Mouse (Mus musculus): Measurements from ENCODE around the gene Atp5e. TPM values are rescaled to one million over a fixed set of nuclear protein-coding genes. Genes with fewer than 3 reads are reported as not detected.

Atp5e gene
- 740 and 832 TPM in 2 replicates for polyA plus RNA-seq (2015; fragmentation: Nextera tagmentation; extraction: Ambion mirVana)

DNA sequence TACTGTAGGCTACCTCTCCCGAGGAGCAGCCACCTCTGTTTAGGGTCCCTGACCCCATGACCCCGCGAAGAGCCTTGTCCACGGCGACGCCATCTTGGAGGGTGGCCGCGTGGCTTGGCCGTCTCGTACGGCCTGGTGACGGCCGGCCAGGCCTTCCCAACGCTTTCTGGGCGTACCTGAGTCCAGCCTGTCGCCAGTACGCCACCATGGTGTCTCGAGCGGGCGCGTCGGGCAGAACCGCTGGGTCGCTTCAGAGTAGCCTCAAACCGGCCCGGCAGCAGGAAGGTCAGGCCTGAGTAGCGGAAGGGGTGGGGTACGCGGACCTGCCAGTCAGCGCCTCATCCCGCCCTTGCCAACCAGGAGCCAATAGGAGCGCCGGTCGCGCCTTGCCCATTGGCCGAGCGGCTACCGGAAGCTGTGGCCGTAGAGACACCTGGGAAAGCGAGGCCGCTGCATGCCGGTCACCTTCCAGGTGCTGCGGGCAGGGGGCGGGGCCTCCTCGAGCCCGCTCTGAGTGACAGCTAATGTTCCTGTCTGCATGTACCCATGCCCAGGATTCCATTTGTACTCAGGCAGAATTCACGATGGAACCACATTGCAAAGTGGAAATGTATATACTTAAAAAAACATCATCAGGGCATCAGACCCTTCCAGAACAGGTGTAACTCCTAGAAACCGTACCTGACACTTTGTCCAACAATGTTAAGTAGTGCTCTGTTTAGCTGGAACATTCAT is at the start of gene Atp5e:
Atp5e (minus strand) TSS at position 317 of the 735 bp plus-strand sequence.
- H3K27me3 ChIP-seq: no peaks in the 10 kb centered on the region
- peaks cover 56% of the 10 kb centered on the region for H3K36me3 ChIP-seq (ENCODE audit: poor library complexity, severe bottlenecking)
- ATAC-seq: peak; percentile 99
- no peak within 1 kb of the TSS; the same call in 1 of the 2 replicates for H3K27ac ChIP-seq
- WGBS: 2% methylated on average over 48 of the region's 48 CpGs
- no peaks in the 10 kb centered on the region for H3K9me3 ChIP-seq (replicated peaks)
- peak within 1 kb of the TSS; percentile 96 for H3K4me2 ChIP-seq
- peak within 1 kb of the TSS; percentile 85 for H3K9ac ChIP-seq
- peak within 1 kb of the TSS; percentile 88 for H3K4me3 ChIP-seq
- peaks cover 13% of the 10 kb centered on the region for H3K4me1 ChIP-seq

DNA sequence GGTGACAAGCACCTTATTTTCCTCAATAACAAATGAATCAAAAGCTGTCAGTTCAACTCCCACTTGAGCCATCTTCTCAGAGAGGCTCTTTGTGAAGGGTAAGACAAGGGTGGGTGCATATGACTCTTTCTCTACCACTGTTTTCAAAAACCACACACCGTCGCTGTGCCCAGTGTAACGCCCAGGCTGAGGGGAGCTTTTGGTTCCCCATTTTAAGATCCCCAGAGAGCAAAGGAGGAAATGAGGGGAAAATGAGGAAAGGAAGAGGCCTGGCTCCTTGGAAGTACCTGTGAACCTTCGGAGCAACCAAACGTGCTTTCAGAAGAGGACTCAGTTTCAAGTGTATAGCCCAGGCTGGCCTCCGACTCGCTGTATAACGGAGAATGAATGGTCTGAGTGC is 45.9 kb upstream of the Atp5e start:
- Histone ChIP-seq H3K36me3 (ENCODE audit: poor library complexity, severe bottlenecking) (no peaks in the 10 kb centered on the region), H3K4me3 (no peak overlapping the region), H3K27me3 (no peaks in the 10 kb centered on the region), H3K9me3 (replicated peaks) (no peaks in the 10 kb centered on the region), H3K4me2 (no peak overlapping the region), H3K27ac (no peak overlapping the region), H3K9ac (no peak overlapping the region), H3K4me1 (no peaks in the 10 kb centered on the region)
- 95% methylated on average over 8 of the region's 8 CpGs for WGBS
- ATAC-seq: no peak

DNA sequence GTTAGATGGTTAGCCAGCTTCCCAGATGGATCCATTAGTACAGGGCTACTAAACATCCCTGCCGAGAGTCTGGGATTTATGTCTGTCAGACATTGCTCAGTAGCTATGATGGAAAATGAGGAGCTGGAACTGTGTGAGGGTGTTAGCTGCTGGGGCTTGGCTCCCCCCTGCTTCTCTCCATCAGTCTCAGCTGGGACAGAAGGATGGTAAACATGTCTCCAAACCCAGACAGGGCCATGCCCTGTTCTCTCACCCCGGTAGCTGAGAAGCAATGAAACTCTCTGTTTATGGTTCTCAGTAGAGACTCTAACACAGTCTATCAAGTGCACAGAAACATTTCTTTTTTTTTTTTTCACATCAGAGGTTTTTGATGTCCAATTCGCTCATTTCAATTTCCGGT is 44.1 kb upstream of the Atp5e start:
- Histone ChIP-seq H3K36me3 (ENCODE audit: poor library complexity, severe bottlenecking) (no peaks in the 10 kb centered on the region), H3K4me2 (no peak overlapping the region), H3K9ac (no peak overlapping the region), H3K4me1 (no peaks in the 10 kb centered on the region), H3K27me3 (no peaks in the 10 kb centered on the region), H3K9me3 (replicated peaks) (no peaks in the 10 kb centered on the region), H3K4me3 (no peak overlapping the region), H3K27ac (no peak overlapping the region)
- no peak for ATAC-seq
- WGBS: 94% methylated on average over 4 of the region's 4 CpGs

DNA sequence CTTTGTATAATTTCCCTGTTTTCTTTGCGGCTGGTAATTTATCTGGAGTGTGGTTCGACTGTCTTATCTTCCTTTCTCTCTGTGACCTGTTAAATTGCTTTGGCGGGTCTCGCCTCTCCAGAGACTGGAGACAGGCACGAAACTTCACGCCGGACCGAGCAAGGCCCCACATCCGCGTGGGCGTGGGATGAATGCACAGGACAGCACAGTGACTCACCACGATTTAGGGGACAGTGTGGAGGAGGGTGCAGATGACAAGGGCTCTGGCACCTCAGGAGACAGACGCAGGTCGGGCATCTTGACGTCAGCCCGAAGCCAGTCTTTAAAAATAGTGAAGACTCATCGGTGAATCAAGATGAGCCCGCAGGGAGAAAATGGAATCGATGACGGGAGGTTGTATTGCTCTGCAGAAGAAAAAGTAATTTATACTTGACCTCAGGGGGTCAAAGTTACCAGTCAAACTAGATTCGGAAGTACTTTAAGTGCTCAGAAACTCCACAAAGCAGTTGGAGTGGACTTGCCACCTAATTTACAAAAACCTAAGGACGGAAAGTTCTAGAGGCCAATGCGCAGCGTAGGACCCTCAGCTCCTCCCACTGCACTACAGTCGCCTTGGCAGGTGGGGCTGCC is 39.0 kb upstream of the Atp5e start:
- 90% methylated on average over 25 of the region's 25 CpGs for WGBS
- no peak overlapping the region for H3K4me3 ChIP-seq

DNA sequence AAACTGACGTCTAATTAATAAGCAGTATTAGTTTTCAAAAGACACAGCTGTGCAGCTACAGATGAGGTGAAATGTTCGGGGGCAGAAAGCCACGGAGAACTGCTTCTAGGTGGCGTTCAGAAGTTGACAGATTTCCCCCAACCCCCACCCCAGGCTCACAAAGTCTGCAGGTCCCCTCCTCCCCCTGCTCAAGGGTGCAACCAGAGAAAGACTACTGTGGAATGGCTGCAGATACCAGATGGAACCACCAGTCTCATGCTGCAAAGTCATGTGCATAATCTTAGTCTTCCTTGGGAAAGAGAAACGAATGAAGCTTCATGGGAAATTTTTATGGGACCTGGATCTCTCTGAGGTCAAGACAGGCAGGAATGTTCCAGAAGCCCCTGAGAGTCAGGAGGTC is 38.4 kb upstream of the Atp5e start:
- Histone ChIP-seq H3K27ac (no peak overlapping the region), H3K4me3 (no peak overlapping the region), H3K4me1 (peaks cover 14% of the 10 kb centered on the region; the same call in 1 of the 2 replicates), H3K36me3 (ENCODE audit: poor library complexity, severe bottlenecking) (no peaks in the 10 kb centered on the region), H3K9me3 (replicated peaks) (no peaks in the 10 kb centered on the region), H3K9ac (no peak overlapping the region), H3K27me3 (no peaks in the 10 kb centered on the region), H3K4me2 (no peak overlapping the region)
- 35% methylated on average over 5 of the region's 5 CpGs for WGBS
- ATAC-seq: no peak

More for the DNA sequence above, 39.0 kb upstream of the Atp5e start:
- peaks cover 14% of the 10 kb centered on the region; the same call in 1 of the 2 replicates for H3K4me1 ChIP-seq
- H3K9ac ChIP-seq: no peak overlapping the region
- H3K36me3 ChIP-seq (ENCODE audit: poor library complexity, severe bottlenecking): no peaks in the 10 kb centered on the region
- no peak overlapping the region for H3K4me2 ChIP-seq
- no peaks in the 10 kb centered on the region for H3K9me3 ChIP-seq (replicated peaks)
- ATAC-seq: no peak
- H3K27ac ChIP-seq: no peak overlapping the region
- H3K27me3 ChIP-seq: no peaks in the 10 kb centered on the region

DNA sequence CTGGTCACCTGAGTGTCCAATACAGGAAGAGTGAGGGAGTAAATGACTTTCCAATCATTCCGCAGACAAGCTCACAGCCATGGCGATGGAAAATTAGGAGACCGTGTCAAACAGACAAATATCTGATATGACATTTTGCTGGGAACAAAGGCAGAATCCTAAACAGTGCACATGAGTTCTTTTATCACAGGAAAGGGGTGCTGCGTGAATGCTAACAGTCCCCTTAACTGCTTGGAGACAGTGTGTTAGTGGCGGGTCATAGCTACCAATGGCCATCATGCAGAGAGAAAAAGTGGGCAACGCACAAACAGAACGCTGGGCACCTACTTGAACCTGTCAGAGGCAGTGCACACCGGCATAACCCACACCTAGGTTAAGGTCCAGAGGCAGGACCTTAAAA is 37.6 kb upstream of the Atp5e start:
- Histone ChIP-seq H3K4me1 (peaks cover 14% of the 10 kb centered on the region; the same call in 1 of the 2 replicates), H3K27ac (no peak overlapping the region), H3K27me3 (no peaks in the 10 kb centered on the region), H3K4me3 (no peak overlapping the region), H3K9ac (no peak overlapping the region), H3K4me2 (no peak overlapping the region), H3K9me3 (replicated peaks) (no peaks in the 10 kb centered on the region), H3K36me3 (ENCODE audit: poor library complexity, severe bottlenecking) (no peaks in the 10 kb centered on the region)
- no peak for ATAC-seq
- 81% methylated on average over 8 of the region's 8 CpGs for WGBS

DNA sequence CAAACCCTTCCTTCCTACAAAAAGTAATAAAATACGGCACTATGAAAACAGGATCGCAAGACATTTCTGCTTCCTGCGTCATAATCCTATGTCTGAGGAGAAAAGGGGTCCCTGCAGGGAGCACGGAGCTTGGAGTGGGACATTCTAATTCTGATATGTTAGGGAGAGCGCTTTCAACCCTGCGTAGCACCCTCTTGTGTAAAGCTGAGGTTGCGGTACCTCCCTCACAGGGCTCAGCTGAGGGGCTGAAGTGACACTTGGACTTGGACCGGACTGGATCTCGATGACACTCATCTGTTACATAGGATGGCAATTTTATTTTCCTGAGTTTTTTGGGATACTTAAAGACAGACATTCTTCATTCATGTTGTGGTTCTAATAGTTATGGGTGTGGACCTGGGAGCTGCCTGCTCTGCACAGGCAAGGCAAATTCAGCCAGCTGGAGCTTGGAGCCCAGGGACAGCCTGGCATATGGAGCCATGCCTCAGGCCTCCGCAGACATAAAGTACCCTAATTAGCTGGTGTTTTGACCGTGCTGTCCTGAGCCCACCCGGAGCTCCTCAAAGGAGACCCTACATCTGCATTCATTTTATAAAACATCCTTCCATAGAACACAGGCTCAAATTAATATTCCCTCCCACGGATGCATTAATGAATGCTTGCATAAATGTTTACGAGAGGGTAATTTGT is 37.1 kb upstream of the Atp5e start:
- Histone ChIP-seq H3K4me2 (no peak overlapping the region), H3K4me1 (peaks cover 14% of the 10 kb centered on the region; the same call in 1 of the 2 replicates)

DNA sequence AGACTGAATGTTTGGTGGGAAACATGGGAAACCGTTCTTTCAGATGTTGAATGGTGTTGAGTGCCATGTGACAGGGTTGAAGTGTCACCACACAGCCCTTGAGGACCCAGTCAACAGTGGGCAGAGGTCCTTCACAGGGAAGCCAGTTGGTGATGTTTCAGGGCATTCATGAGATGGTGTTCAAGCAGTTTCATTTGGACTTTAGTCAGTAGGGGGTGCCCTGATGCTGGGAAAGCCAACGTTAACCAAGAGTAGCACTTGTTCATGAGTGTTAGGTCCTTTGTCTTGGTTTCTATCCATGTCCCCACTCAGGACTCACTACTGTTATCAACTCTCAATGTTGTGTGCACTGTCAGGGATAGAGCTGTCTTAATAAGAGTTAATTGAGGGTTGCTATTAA is 29.0 kb upstream of the Atp5e start:
- H3K4me1 ChIP-seq: no peaks in the 10 kb centered on the region
- no peak for ATAC-seq
- no peak overlapping the region for H3K4me2 ChIP-seq
- no peak overlapping the region for H3K27ac ChIP-seq
- 70% methylated on average over 2 of the region's 2 CpGs for WGBS
- no peaks in the 10 kb centered on the region for H3K36me3 ChIP-seq (ENCODE audit: poor library complexity, severe bottlenecking)
- peaks cover 5% of the 10 kb centered on the region for H3K9me3 ChIP-seq (replicated peaks)
- H3K27me3 ChIP-seq: no peaks in the 10 kb centered on the region
- H3K9ac ChIP-seq: no peak overlapping the region
- H3K4me3 ChIP-seq: no peak overlapping the region

More for the DNA sequence above, 37.1 kb upstream of the Atp5e start:
- 70% methylated on average over 14 of the region's 14 CpGs for WGBS
- Histone ChIP-seq H3K4me3 (no peak overlapping the region), H3K9ac (no peak overlapping the region), H3K27me3 (no peaks in the 10 kb centered on the region), H3K36me3 (ENCODE audit: poor library complexity, severe bottlenecking) (no peaks in the 10 kb centered on the region), H3K27ac (no peak overlapping the region), H3K9me3 (replicated peaks) (no peaks in the 10 kb centered on the region)
- ATAC-seq: peak; percentile 65; the same call in 1 of the 2 replicates

DNA sequence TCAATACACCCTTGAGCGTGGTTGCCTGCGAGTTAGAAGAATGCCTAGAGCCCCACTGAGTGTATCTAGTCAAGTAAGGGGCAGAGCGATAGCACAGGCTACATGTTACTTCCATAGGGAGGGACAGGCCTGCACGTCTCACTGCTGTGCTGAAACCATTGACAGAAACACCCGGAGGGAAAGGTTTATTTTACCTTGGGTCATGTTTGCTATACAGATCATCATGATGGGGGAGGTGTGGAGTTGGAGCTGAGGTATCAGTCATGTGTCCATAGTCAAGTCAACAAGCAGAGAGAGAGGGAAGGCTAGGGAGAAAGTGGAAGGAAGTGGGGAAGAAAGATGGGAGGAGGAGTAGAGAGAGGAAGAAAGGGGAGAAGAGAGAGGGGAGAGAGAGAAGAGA is 23.1 kb upstream of the Atp5e start:
- H3K9ac ChIP-seq: no peak overlapping the region
- 82% methylated on average over 5 of the region's 5 CpGs for WGBS

DNA sequence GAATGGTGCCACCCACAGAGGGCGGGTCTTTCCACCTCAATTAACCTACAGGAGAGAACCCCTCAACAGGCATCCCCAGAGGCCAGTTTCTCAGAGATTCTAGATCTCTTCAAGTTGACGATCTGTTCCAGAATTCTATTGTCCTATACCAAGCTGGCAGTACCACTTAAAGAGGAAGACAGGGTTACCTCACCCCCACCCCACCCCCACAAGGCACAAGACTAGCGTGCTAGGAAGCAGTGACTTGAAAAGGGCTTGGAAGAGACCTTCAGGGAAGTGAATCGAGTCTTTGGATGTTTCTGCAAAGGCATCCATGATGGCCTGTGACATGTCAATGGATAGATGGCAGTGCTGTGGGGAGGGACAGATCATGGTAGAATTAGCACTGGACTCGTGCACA is 14.8 kb upstream of the Atp5e start:
- H3K4me1 ChIP-seq: no peaks in the 10 kb centered on the region
- ATAC-seq: no peak
- H3K4me2 ChIP-seq: no peak overlapping the region
- no peaks in the 10 kb centered on the region for H3K27me3 ChIP-seq
- no peak overlapping the region for H3K9ac ChIP-seq
- H3K9me3 ChIP-seq (replicated peaks): no peaks in the 10 kb centered on the region
- no peaks in the 10 kb centered on the region for H3K36me3 ChIP-seq (ENCODE audit: poor library complexity, severe bottlenecking)
- no peak overlapping the region for H3K4me3 ChIP-seq
- WGBS: 65% methylated on average over 5 of the region's 5 CpGs
- no peak overlapping the region for H3K27ac ChIP-seq

More for the DNA sequence above, 23.1 kb upstream of the Atp5e start:
- Histone ChIP-seq H3K4me1 (no peaks in the 10 kb centered on the region), H3K36me3 (ENCODE audit: poor library complexity, severe bottlenecking) (no peaks in the 10 kb centered on the region), H3K27me3 (no peaks in the 10 kb centered on the region), H3K4me2 (no peak overlapping the region), H3K9me3 (replicated peaks) (no peaks in the 10 kb centered on the region; the same call in 1 of the 2 replicates), H3K4me3 (no peak overlapping the region), H3K27ac (no peak overlapping the region)
- no peak for ATAC-seq

DNA sequence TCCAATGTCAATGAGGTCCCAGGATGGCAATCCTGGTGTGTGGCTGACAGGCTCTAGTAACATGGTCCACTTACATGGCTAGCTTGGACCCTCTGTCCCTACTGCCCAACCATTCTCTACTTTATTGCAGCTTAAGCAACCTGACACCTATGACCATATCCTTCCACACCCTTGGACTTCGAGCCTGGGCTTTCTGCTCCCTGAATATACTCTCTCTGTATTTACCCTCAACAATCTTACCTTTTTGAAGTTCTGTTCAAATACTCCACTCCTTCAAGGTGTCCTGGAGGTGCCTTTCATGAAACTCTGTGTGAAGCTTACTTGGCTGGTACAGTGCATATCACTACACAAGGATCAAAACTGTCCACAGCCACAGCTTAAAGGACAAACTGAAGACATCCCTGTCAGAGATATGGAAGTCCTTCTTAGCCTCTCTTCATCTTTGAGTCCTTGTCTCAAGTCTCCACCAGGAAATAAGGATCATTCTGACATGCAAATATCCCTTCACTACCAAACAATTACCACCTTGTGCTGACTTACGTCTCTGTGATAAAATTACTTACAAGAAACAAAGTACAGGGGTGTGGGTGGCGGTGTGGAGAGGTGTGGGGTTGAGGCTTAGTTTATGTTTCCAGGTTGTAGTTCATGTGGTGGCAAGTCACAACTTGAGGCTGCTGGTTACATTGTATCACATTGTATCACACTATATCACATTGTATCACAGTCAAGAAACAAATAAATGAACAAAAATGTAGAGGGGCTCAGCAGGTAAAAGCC is 13.8 kb upstream of the Atp5e start:
- H3K36me3 ChIP-seq (ENCODE audit: poor library complexity, severe bottlenecking): no peaks in the 10 kb centered on the region
- no peak overlapping the region for H3K4me2 ChIP-seq
- no peak overlapping the region for H3K9ac ChIP-seq
- H3K4me3 ChIP-seq: no peak overlapping the region
- WGBS: 76% methylated on average over 3 of the region's 3 CpGs
- no peaks in the 10 kb centered on the region for H3K27me3 ChIP-seq
- H3K4me1 ChIP-seq: peaks cover 6% of the 10 kb centered on the region
- no peak overlapping the region for H3K27ac ChIP-seq
- no peak for ATAC-seq
- no peaks in the 10 kb centered on the region for H3K9me3 ChIP-seq (replicated peaks)
